Mouse (Mus musculus): ENCODE data around the gene Megf6. TPM values are rescaled to one million over a fixed set of nuclear protein-coding genes. Genes with fewer than 3 reads are reported as not detected.

Gene Megf6
- not detected in 2 replicates for polyA plus RNA-seq (2012; ENCODE audit: insufficient read depth, low replicate concordance)

GRCm38 (mm10) chr4:154170506-154171150, at the start of gene Megf6:
TSS of gene Megf6 (plus strand) at chr4:154170730.
- Histone ChIP-seq H3K36me3 (replicated peaks; ENCODE audit: low read length) (no peaks in the 10 kb centered on the region), H3K4me3 (replicated peaks) (peak within 1 kb of the TSS; percentile 67), H3K27me3 (replicated peaks) (peaks cover 79% of the 10 kb centered on the region), H3K9me3 (peaks cover 3% of the 10 kb centered on the region; the same call in 1 of the 2 replicates), H3K4me1 (peaks cover 10% of the 10 kb centered on the region)
- TF ChIP-seq GATA1 (IDR thresholded peaks at IDR 0.05; ENCODE audit: borderline replicate concordance, low read length) (no peak), FLI1 (IDR thresholded peaks at IDR 0.05; ENCODE audit: low read length) (no peak)

- Histone ChIP-seq H3K4me1 (no peaks in the 10 kb centered on the region; the same call in 1 of the 2 replicates), H3K4me3 (replicated peaks) (no peak overlapping the region), H3K9me3 (no peaks in the 10 kb centered on the region), H3K27me3 (replicated peaks) (peaks cover 59% of the 10 kb centered on the region), H3K36me3 (replicated peaks; ENCODE audit: low read length) (no peaks in the 10 kb centered on the region)
- TF ChIP-seq GATA1 (IDR thresholded peaks at IDR 0.05; ENCODE audit: borderline replicate concordance, low read length) (no peak), FLI1 (IDR thresholded peaks at IDR 0.05; ENCODE audit: low read length) (no peak)
These were observed 48.7 kb upstream of the Megf6 start for GRCm38 (mm10) chr4:154121800-154122199.

GRCm38 (mm10) chr4:154122374-154122773, 48.2 kb upstream of the Megf6 start:
- no peaks in the 10 kb centered on the region; the same call in 1 of the 2 replicates for H3K4me1 ChIP-seq
- no peaks in the 10 kb centered on the region for H3K36me3 ChIP-seq (replicated peaks; ENCODE audit: low read length)

GRCm38 (mm10) chr4:154123553-154123952, 47.0 kb upstream of the Megf6 start:
- no peak overlapping the region for H3K4me3 ChIP-seq (replicated peaks)
- no peaks in the 10 kb centered on the region; the same call in 1 of the 2 replicates for H3K4me1 ChIP-seq
- H3K36me3 ChIP-seq (replicated peaks; ENCODE audit: low read length) = no peaks in the 10 kb centered on the region
- peaks cover 59% of the 10 kb centered on the region for H3K27me3 ChIP-seq (replicated peaks)
- H3K9me3 ChIP-seq = no peaks in the 10 kb centered on the region
- no peak for TF ChIP-seq GATA1 (IDR thresholded peaks at IDR 0.05; ENCODE audit: borderline replicate concordance, low read length)
- no peak for TF ChIP-seq FLI1 (IDR thresholded peaks at IDR 0.05; ENCODE audit: low read length)

More at GRCm38 (mm10) chr4:154122374-154122773, 48.2 kb upstream of the Megf6 start:
- no peak overlapping the region for H3K4me3 ChIP-seq (replicated peaks)
- TF ChIP-seq FLI1 (IDR thresholded peaks at IDR 0.05; ENCODE audit: low read length) (no peak), GATA1 (IDR thresholded peaks at IDR 0.05; ENCODE audit: borderline replicate concordance, low read length) (no peak)
- H3K9me3 ChIP-seq = no peaks in the 10 kb centered on the region
- H3K27me3 ChIP-seq (replicated peaks) = peaks cover 61% of the 10 kb centered on the region

- no peak for TF ChIP-seq GATA1 (IDR thresholded peaks at IDR 0.05; ENCODE audit: borderline replicate concordance, low read length)
- no peaks in the 10 kb centered on the region for H3K36me3 ChIP-seq (replicated peaks; ENCODE audit: low read length)
- H3K4me1 ChIP-seq = peaks cover 5% of the 10 kb centered on the region; the same call in 1 of the 2 replicates
- H3K27me3 ChIP-seq (replicated peaks) = peaks cover 53% of the 10 kb centered on the region
- no peak overlapping the region for H3K4me3 ChIP-seq (replicated peaks)
- no peaks in the 10 kb centered on the region for H3K9me3 ChIP-seq
These were observed 45.3 kb upstream of the Megf6 start for GRCm38 (mm10) chr4:154125202-154125601.

- Histone ChIP-seq H3K36me3 (replicated peaks; ENCODE audit: low read length) (no peaks in the 10 kb centered on the region), H3K4me1 (peaks cover 5% of the 10 kb centered on the region; the same call in 1 of the 2 replicates), H3K4me3 (replicated peaks) (no peak overlapping the region), H3K27me3 (replicated peaks) (peaks cover 56% of the 10 kb centered on the region), H3K9me3 (no peaks in the 10 kb centered on the region)
- TF ChIP-seq FLI1 (IDR thresholded peaks at IDR 0.05; ENCODE audit: low read length) = no peak
- no peak for TF ChIP-seq GATA1 (IDR thresholded peaks at IDR 0.05; ENCODE audit: borderline replicate concordance, low read length)
These were observed 43.3 kb upstream of the Megf6 start for GRCm38 (mm10) chr4:154127273-154127672.

- Histone ChIP-seq H3K36me3 (replicated peaks; ENCODE audit: low read length) (no peaks in the 10 kb centered on the region), H3K27me3 (replicated peaks) (peaks cover 62% of the 10 kb centered on the region), H3K4me3 (replicated peaks) (no peak overlapping the region), H3K9me3 (no peaks in the 10 kb centered on the region), H3K4me1 (peaks cover 5% of the 10 kb centered on the region; the same call in 1 of the 2 replicates)
- no peak for TF ChIP-seq FLI1 (IDR thresholded peaks at IDR 0.05; ENCODE audit: low read length)
- TF ChIP-seq GATA1 (IDR thresholded peaks at IDR 0.05; ENCODE audit: borderline replicate concordance, low read length) = no peak
These were observed 40.6 kb upstream of the Megf6 start for GRCm38 (mm10) chr4:154129950-154130349.

GRCm38 (mm10) chr4:154131894-154132293, 38.6 kb upstream of the Megf6 start:
- Histone ChIP-seq H3K4me1 (peaks cover 5% of the 10 kb centered on the region; the same call in 1 of the 2 replicates), H3K36me3 (replicated peaks; ENCODE audit: low read length) (no peaks in the 10 kb centered on the region), H3K9me3 (no peaks in the 10 kb centered on the region), H3K27me3 (replicated peaks) (peaks cover 64% of the 10 kb centered on the region), H3K4me3 (replicated peaks) (no peak overlapping the region)
- no peak for TF ChIP-seq GATA1 (IDR thresholded peaks at IDR 0.05; ENCODE audit: borderline replicate concordance, low read length)

GRCm38 (mm10) chr4:154134803-154135202, 35.7 kb upstream of the Megf6 start:
- peaks cover 8% of the 10 kb centered on the region for H3K4me1 ChIP-seq
- peaks cover 77% of the 10 kb centered on the region for H3K27me3 ChIP-seq (replicated peaks)

GRCm38 (mm10) chr4:154137139-154137538, 33.4 kb upstream of the Megf6 start:
- Histone ChIP-seq H3K27me3 (replicated peaks) (peaks cover 90% of the 10 kb centered on the region), H3K9me3 (no peaks in the 10 kb centered on the region), H3K4me1 (peaks cover 28% of the 10 kb centered on the region), H3K36me3 (replicated peaks; ENCODE audit: low read length) (no peaks in the 10 kb centered on the region), H3K4me3 (replicated peaks) (no peak overlapping the region)
- TF ChIP-seq GATA1 (IDR thresholded peaks at IDR 0.05; ENCODE audit: borderline replicate concordance, low read length) = no peak
- TF ChIP-seq FLI1 (IDR thresholded peaks at IDR 0.05; ENCODE audit: low read length) = no peak

More at GRCm38 (mm10) chr4:154134803-154135202, 35.7 kb upstream of the Megf6 start:
- no peaks in the 10 kb centered on the region for H3K9me3 ChIP-seq
- H3K36me3 ChIP-seq (replicated peaks; ENCODE audit: low read length) = no peaks in the 10 kb centered on the region
- no peak for TF ChIP-seq FLI1 (IDR thresholded peaks at IDR 0.05; ENCODE audit: low read length)
- no peak for TF ChIP-seq GATA1 (IDR thresholded peaks at IDR 0.05; ENCODE audit: borderline replicate concordance, low read length)
- H3K4me3 ChIP-seq (replicated peaks) = peak overlapping the region; percentile 59

Data from megakaryocyte, embryonic 14.5 days (primary cell).